Mouse (Mus musculus): Measurements from ENCODE around the gene Slc26a1. TPM values are rescaled to one million over a fixed set of nuclear protein-coding genes. Genes with fewer than 3 reads are reported as not detected.

The Slc26a1 gene
- polyA plus RNA-seq, 1 experiment from 2014 or later: 0.81 TPM

DNA sequence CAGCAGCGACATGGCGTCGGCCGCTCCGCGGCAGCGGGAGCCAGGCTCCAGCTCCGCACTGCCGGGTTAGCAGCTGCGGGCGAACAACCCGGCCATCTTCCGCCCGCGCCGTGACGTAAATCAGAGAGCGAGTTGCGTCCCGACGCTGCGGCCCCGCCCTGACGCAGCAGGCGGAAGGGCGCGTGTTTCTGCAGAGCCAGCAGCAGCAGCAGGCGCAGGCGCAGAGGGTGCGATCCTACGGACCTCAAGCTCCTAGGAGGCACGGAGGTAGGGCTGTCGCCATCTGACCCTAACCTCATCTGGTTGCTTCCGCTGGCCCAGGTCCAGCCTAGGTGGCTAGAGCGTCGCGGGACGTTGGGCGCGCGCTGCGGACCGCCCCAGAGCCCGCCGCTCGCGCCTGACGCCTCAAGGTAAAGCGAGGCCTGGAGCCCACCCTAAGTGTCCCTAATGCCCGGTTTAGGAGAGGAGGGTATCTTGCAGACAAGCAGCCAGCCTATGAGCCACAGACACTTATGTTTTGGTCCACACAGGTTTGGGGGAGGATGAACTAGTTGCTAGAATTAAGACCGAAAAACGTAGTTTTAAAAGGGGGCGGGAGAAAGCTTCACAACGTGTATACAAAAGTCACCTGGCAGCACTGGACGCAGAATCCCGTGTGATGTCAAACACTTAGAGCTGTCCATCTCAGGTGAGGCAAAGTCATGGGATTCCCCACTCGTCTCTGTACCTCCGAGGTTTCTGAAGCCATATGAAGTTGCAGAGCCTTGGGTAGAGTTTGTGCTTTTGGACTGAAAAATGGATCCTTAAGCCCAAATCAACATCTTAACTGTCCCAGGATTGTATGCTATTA is 45.5 kb downstream of the Slc26a1 start, which contains the start of the genes Gak and Tmem175:
TSS of gene Gak (minus strand) at position 122 of the 850 bp plus-strand sequence.
TSS of gene Tmem175 (plus strand) at position 137 of the 850 bp plus-strand sequence.
- WGBS: under 1% methylated on average over 58 of the region's 58 CpGs
- H3K4me2 ChIP-seq: peak within 1 kb of the TSS; percentile 66

GRCm38 (mm10) chr5:108628891-108629633 is 46.3 kb downstream of the Slc26a1 start:
- H3K27ac ChIP-seq: peak overlapping the region; percentile 91
- WGBS: 2% methylated on average over 31 of the region's 32 CpGs
- peak overlapping the region; percentile 89 for H3K9ac ChIP-seq
- H3K4me1 ChIP-seq: peaks cover 22% of the 10 kb centered on the region
- no peaks in the 10 kb centered on the region for H3K27me3 ChIP-seq
- peak; percentile 76 for ATAC-seq (ENCODE audit: insufficient number of reproducible peaks, low FRiP score, low TSS enrichment, low read depth)
- H3K4me2 ChIP-seq: peak overlapping the region; percentile 66
- peak overlapping the region; percentile 88 for H3K4me3 ChIP-seq
- peaks cover 7% of the 10 kb centered on the region; the same call in 1 of the 2 replicates for H3K36me3 ChIP-seq
- H3K9me3 ChIP-seq: no peaks in the 10 kb centered on the region

More for the DNA sequence above, 45.5 kb downstream of the Slc26a1 start, which contains the start of the genes Gak and Tmem175:
- Histone ChIP-seq H3K36me3 (no peaks in the 10 kb centered on the region), H3K4me3 (peak within 1 kb of the TSS; percentile 88), H3K27ac (peak within 1 kb of the TSS; percentile 91), H3K9ac (peak within 1 kb of the TSS; percentile 89), H3K9me3 (no peaks in the 10 kb centered on the region), H3K4me1 (peaks cover 22% of the 10 kb centered on the region), H3K27me3 (no peaks in the 10 kb centered on the region)
- peak; percentile 96 for ATAC-seq (ENCODE audit: insufficient number of reproducible peaks, low FRiP score, low TSS enrichment, low read depth)

DNA sequence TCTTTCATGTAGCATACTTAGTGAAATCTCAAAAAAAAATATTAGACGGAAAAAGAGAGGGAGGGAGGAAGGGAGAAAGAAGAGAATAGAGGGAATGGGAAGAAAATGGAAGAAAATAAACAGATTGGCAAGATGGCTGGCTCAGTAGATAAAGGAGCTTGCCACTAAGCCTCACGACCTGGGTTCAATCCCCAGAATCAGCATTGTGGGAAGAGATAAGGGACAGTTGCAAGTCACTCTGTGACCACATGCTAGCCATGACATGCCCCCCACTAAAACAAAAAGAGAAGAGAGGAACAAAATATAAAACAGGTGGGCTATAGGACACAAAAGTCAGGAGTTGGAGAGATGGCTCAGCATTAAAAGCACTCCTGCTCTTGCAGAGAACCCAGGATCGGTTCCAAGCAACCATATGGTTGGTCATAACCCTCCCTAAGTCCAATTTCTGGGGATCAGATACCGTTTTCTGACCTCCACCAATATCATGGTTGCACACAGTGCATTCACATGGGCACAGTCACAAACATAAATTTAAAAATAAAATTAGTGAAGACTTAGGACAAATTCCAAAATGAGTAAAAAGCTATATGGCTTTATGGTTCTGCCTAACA is 49.2 kb downstream of the Slc26a1 start:
- Histone ChIP-seq H3K36me3 (peaks cover 32% of the 10 kb centered on the region), H3K27ac (no peak overlapping the region), H3K4me1 (peaks cover 22% of the 10 kb centered on the region), H3K9me3 (no peaks in the 10 kb centered on the region), H3K4me3 (no peak overlapping the region), H3K27me3 (no peaks in the 10 kb centered on the region), H3K9ac (no peak overlapping the region), H3K4me2 (no peak overlapping the region)
- ATAC-seq (ENCODE audit: insufficient number of reproducible peaks, low FRiP score, low TSS enrichment, low read depth): no peak
- whole genome bisulfite sequencing: 88% methylated on average over 4 of the region's 4 CpGs

GRCm38 (mm10) chr5:108621870-108622269 is 53.5 kb downstream of the Slc26a1 start:
- H3K4me2 ChIP-seq: no peak overlapping the region
- H3K4me3 ChIP-seq: no peak overlapping the region
- no peak overlapping the region for H3K27ac ChIP-seq
- no peaks in the 10 kb centered on the region for H3K27me3 ChIP-seq
- WGBS: 71% methylated on average over 2 of the region's 2 CpGs
- H3K36me3 ChIP-seq: peaks cover 60% of the 10 kb centered on the region
- ATAC-seq (ENCODE audit: insufficient number of reproducible peaks, low FRiP score, low TSS enrichment, low read depth): no peak
- H3K9ac ChIP-seq: no peak overlapping the region
- H3K9me3 ChIP-seq: no peaks in the 10 kb centered on the region
- no peaks in the 10 kb centered on the region for H3K4me1 ChIP-seq

Other genes with a start within 250 kb of the Slc26a1 start
- gene Atp5k, start 241.1 kb downstream of the Slc26a1 start, polyA plus RNA-seq (2015; fragmentation: Nextera tagmentation; extraction: Ambion mirVana): 337 and 365 TPM in 2 replicates
- gene Mfsd7a, start 226.7 kb downstream of the Slc26a1 start, polyA plus RNA-seq (2015; fragmentation: Nextera tagmentation; extraction: Ambion mirVana): 0.70 and 1.5 TPM in 2 replicates
- 19.3 and 21.1 TPM in 2 replicates for gene Pcgf3, start 214.3 kb downstream of the Slc26a1 start, polyA plus RNA-seq (2015; fragmentation: Nextera tagmentation; extraction: Ambion mirVana)
- 0.36 and 0.64 TPM in 2 replicates for gene Cplx1, start 125.5 kb downstream of the Slc26a1 start, polyA plus RNA-seq (2015; fragmentation: Nextera tagmentation; extraction: Ambion mirVana)
- 47.9 and 48.8 TPM in 2 replicates for gene Gak, start 45.8 kb downstream of the Slc26a1 start, polyA plus RNA-seq (2015; fragmentation: Nextera tagmentation; extraction: Ambion mirVana)
- gene Tmem175, start 45.8 kb downstream of the Slc26a1 start, polyA plus RNA-seq (2015; fragmentation: Nextera tagmentation; extraction: Ambion mirVana): 27.9 and 30.8 TPM in 2 replicates
- gene Idua, start 15.2 kb downstream of the Slc26a1 start, polyA plus RNA-seq (2015; fragmentation: Nextera tagmentation; extraction: Ambion mirVana): 17.8 TPM in 2 replicates
- 15.7 and 17.1 TPM in 2 replicates for gene Dgkq, start 5.9 kb downstream of the Slc26a1 start, polyA plus RNA-seq (2015; fragmentation: Nextera tagmentation; extraction: Ambion mirVana)
- gene Fgfrl1, start 16.8 kb upstream of the Slc26a1 start, polyA plus RNA-seq (2015; fragmentation: Nextera tagmentation; extraction: Ambion mirVana): 32.0 and 36.1 TPM in 2 replicates
- not detected in 2 replicates for gene Rnf212, start 99.4 kb upstream of the Slc26a1 start, polyA plus RNA-seq (2015; fragmentation: Nextera tagmentation; extraction: Ambion mirVana)
- not detected in 2 replicates for gene Tmed11, start 119.8 kb upstream of the Slc26a1 start, polyA plus RNA-seq (2015; fragmentation: Nextera tagmentation; extraction: Ambion mirVana)
- gene Vmn2r8, start 133.3 kb upstream of the Slc26a1 start, polyA plus RNA-seq (2015; fragmentation: Nextera tagmentation; extraction: Ambion mirVana): not detected in 2 replicates
- gene Vmn2r9, start 177.0 kb upstream of the Slc26a1 start, polyA plus RNA-seq (2015; fragmentation: Nextera tagmentation; extraction: Ambion mirVana): not detected in 2 replicates

Measured in limb, embryonic 15.5 days (tissue).